Mouse (Mus musculus): ENCODE measurements around the gene 1700029J07Rik. TPM values are rescaled to one million over a fixed set of nuclear protein-coding genes. Genes with fewer than 3 reads are reported as not detected.

1700029J07Rik gene
- polyA plus RNA-seq, 1 experiment from 2014 or later, result 6.1 TPM

DNA sequence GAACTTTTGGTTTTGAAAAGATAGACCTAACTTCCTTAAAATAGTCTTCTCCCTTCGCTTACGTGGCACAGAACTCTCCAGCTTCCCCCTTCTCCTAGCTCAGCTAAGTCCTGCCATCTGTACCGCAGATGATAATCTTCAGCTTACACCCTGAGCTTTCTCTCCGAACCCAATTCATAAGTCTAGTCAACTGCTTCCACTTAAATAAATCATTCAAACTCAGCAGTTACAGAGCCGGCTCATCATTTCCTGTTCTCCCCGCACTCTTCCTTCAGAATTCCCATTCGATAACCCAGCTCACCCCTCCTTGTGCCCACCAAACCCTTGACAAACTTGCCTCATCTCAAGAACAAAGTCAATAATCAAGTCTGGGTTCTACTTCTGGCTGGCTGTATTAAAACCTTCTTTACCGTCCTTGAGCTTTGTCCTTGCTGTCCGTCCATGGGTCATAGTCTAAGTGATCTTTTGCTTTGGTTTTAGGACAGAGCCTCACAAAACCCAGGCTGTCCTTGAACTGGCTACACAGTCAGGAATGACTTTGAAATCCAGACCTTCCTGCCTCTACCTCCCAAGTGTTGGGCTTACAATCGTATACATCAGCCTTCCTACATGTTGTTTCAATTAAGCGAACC, 901 bp upstream of the 1700029J07Rik start:
- no peaks in the 10 kb centered on the region for H3K27me3 ChIP-seq (ENCODE audit: control insufficient read depth, insufficient read depth, low read depth, low read length)
- H3K4me2 ChIP-seq (ENCODE audit: low read depth, low read length), result peak overlapping the region; percentile 83
- ATAC-seq (ENCODE audit: low read depth), result peak; percentile 17; the same call in 1 of the 2 replicates
- peaks cover 6% of the 10 kb centered on the region for H3K4me1 ChIP-seq (replicated peaks; ENCODE audit: control insufficient read depth, insufficient read depth, low read length)
- H3K36me3 ChIP-seq (ENCODE audit: control insufficient read depth, insufficient read depth, low read length), result peaks cover 12% of the 10 kb centered on the region
- WGBS, result 46% methylated on average over 11 of the region's 11 CpGs
- peak overlapping the region; percentile 88 for H3K4me3 ChIP-seq (ENCODE audit: low read length)
- peak overlapping the region; percentile 77 for H3K9ac ChIP-seq (ENCODE audit: low read length)
- H3K27ac ChIP-seq (ENCODE audit: low read length), result peak overlapping the region; percentile 75
- H3K9me3 ChIP-seq (ENCODE audit: control insufficient read depth, low read length), result peaks cover 4% of the 10 kb centered on the region; the same call in 1 of the 2 replicates

- no peak for ATAC-seq (ENCODE audit: low read depth)
- Histone ChIP-seq H3K27me3 (ENCODE audit: control insufficient read depth, insufficient read depth, low read depth, low read length) (no peaks in the 10 kb centered on the region), H3K4me3 (ENCODE audit: low read length) (peak overlapping the region; percentile 88; the same call in 1 of the 2 replicates), H3K36me3 (ENCODE audit: control insufficient read depth, insufficient read depth, low read length) (peaks cover 10% of the 10 kb centered on the region), H3K4me1 (replicated peaks; ENCODE audit: control insufficient read depth, insufficient read depth, low read length) (peaks cover 6% of the 10 kb centered on the region), H3K9ac (ENCODE audit: low read length) (peak overlapping the region; percentile 77; the same call in 1 of the 2 replicates), H3K9me3 (ENCODE audit: control insufficient read depth, low read length) (peaks cover 7% of the 10 kb centered on the region; the same call in 1 of the 2 replicates), H3K4me2 (ENCODE audit: low read depth, low read length) (peak overlapping the region; percentile 83), H3K27ac (ENCODE audit: low read length) (peak overlapping the region; percentile 79; the same call in 1 of the 2 replicates)
- 71% methylated on average over 8 of the region's 8 CpGs for WGBS
These were observed 1.0 kb downstream of the 1700029J07Rik start for GRCm38 (mm10) chr8:45973988-45974505.

- WGBS, result 93% methylated on average over 12 of the region's 12 CpGs
- Histone ChIP-seq H3K4me3 (ENCODE audit: low read length) (no peak overlapping the region), H3K4me1 (replicated peaks; ENCODE audit: control insufficient read depth, insufficient read depth, low read length) (peaks cover under 1% of the 10 kb centered on the region), H3K9me3 (ENCODE audit: control insufficient read depth, low read length) (peaks cover 7% of the 10 kb centered on the region; the same call in 1 of the 2 replicates), H3K27me3 (ENCODE audit: control insufficient read depth, insufficient read depth, low read depth, low read length) (no peaks in the 10 kb centered on the region), H3K27ac (ENCODE audit: low read length) (no peak overlapping the region), H3K9ac (ENCODE audit: low read length) (no peak overlapping the region), H3K4me2 (ENCODE audit: low read depth, low read length) (no peak overlapping the region), H3K36me3 (ENCODE audit: control insufficient read depth, insufficient read depth, low read length) (peaks cover 3% of the 10 kb centered on the region; the same call in 1 of the 2 replicates)
- no peak for ATAC-seq (ENCODE audit: low read depth)
These were observed 4.2 kb downstream of the 1700029J07Rik start for GRCm38 (mm10) chr8:45970894-45971293.

DNA sequence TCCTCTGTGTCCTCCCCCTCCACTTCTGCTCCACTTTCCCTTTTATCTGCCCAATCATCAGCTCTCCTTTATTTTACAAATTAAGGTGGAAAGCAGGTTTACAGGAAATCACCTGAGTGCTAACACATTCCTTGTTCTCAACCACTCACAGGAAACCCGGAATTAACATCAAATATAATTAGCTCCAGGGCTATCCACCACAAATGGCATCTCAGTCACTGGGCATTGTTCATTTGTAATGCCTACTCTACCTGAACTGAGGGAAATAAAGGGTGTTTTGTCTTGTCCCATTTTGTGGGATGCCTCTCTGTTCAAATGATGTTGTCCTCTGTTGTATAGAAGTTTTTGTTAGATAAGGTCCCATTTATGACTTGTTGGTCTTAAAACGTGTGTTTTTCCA, 24.4 kb downstream of the 1700029J07Rik start:
- Histone ChIP-seq H3K4me3 (ENCODE audit: low read length) (no peak overlapping the region), H3K9me3 (ENCODE audit: control insufficient read depth, low read length) (no peaks in the 10 kb centered on the region), H3K27me3 (ENCODE audit: control insufficient read depth, insufficient read depth, low read depth, low read length) (no peaks in the 10 kb centered on the region), H3K4me1 (replicated peaks; ENCODE audit: control insufficient read depth, insufficient read depth, low read length) (no peaks in the 10 kb centered on the region), H3K27ac (ENCODE audit: low read length) (no peak overlapping the region), H3K36me3 (ENCODE audit: control insufficient read depth, insufficient read depth, low read length) (no peaks in the 10 kb centered on the region), H3K9ac (ENCODE audit: low read length) (no peak overlapping the region), H3K4me2 (ENCODE audit: low read depth, low read length) (no peak overlapping the region)
- no peak for ATAC-seq (ENCODE audit: low read depth)
- WGBS, result 48% methylated on average over 2 of the region's 2 CpGs

DNA sequence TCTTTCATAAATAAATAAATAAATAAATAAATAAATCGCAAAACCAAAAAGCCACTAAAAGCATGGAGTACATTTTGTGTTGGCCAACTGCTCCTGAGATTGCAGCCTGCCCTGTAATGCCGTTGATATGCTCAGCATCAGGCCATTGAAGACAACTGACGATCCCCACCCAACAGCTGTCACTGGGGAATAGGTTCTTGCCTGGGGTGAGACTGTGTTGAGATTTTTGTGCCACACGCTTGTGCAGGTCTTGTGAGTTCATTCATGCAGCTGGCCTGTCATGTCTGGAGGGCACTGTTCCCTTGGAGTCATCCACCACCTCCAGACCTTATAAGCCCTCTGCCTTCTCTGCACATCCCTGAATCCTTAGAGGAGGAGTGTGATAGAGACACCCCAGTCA, 28.8 kb downstream of the 1700029J07Rik start:
- WGBS, result 87% methylated on average over 4 of the region's 4 CpGs
- no peak overlapping the region for H3K4me3 ChIP-seq (ENCODE audit: low read length)
- no peak for ATAC-seq (ENCODE audit: low read depth)
- H3K4me1 ChIP-seq (replicated peaks; ENCODE audit: control insufficient read depth, insufficient read depth, low read length), result no peaks in the 10 kb centered on the region
- no peaks in the 10 kb centered on the region for H3K9me3 ChIP-seq (ENCODE audit: control insufficient read depth, low read length)
- H3K27ac ChIP-seq (ENCODE audit: low read length), result no peak overlapping the region
- no peaks in the 10 kb centered on the region for H3K27me3 ChIP-seq (ENCODE audit: control insufficient read depth, insufficient read depth, low read depth, low read length)
- H3K9ac ChIP-seq (ENCODE audit: low read length), result no peak overlapping the region
- H3K36me3 ChIP-seq (ENCODE audit: control insufficient read depth, insufficient read depth, low read length), result no peaks in the 10 kb centered on the region
- H3K4me2 ChIP-seq (ENCODE audit: low read depth, low read length), result no peak overlapping the region

GRCm38 (mm10) chr8:45936986-45937385, 38.1 kb downstream of the 1700029J07Rik start:
- no peak overlapping the region for H3K4me3 ChIP-seq (ENCODE audit: low read length)
- H3K27ac ChIP-seq (ENCODE audit: low read length), result no peak overlapping the region
- H3K4me1 ChIP-seq (replicated peaks; ENCODE audit: control insufficient read depth, insufficient read depth, low read length), result 0 out of 2 replicates have a peak, but pooled peaks cover 2% of the 10 kb centered on the region
- H3K36me3 ChIP-seq (ENCODE audit: control insufficient read depth, insufficient read depth, low read length), result no peaks in the 10 kb centered on the region
- H3K4me2 ChIP-seq (ENCODE audit: low read depth, low read length), result no peak overlapping the region
- H3K9me3 ChIP-seq (ENCODE audit: control insufficient read depth, low read length), result no peaks in the 10 kb centered on the region
- 77% methylated on average over 9 of the region's 9 CpGs for WGBS
- H3K9ac ChIP-seq (ENCODE audit: low read length), result no peak overlapping the region
- H3K27me3 ChIP-seq (ENCODE audit: control insufficient read depth, insufficient read depth, low read depth, low read length), result no peaks in the 10 kb centered on the region
- no peak for ATAC-seq (ENCODE audit: low read depth)

DNA sequence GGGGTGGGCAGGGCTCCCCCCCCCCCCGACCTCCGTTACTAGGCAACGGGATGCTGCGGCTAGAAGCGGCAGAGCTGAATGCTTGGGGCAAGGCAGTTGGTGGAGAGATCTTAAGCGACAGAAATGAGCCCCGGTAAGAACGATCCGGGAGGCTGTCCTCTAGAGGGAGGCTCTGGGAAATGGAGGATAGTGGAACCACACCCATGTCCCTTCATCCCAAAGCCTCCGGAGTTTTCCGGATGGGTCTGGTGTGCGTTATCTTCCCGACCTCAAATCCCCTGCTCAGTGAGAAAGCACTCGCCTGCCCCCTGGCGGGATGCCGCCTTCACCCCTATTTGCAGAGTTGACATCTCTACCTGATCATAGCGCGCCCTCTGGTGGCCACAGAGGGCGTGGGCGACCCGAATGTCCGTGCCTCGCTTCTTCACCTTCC, 40.5 kb downstream of the 1700029J07Rik start, which contains the start of gene Ccdc110:
Gene Ccdc110 (plus strand): TSS at position 38 of the 433 bp plus-strand sequence.
- 0 out of 2 replicates have a peak, but pooled peaks cover 2% of the 10 kb centered on the region for H3K4me1 ChIP-seq (replicated peaks; ENCODE audit: control insufficient read depth, insufficient read depth, low read length)
- WGBS, result 6% methylated on average over 21 of the region's 23 CpGs
- peak within 1 kb of the TSS; percentile 32 for H3K4me3 ChIP-seq (ENCODE audit: low read length)
- H3K9ac ChIP-seq (ENCODE audit: low read length), result no peak within 1 kb of the TSS
- peak within 1 kb of the TSS; percentile 55 for H3K4me2 ChIP-seq (ENCODE audit: low read depth, low read length)
- no peaks in the 10 kb centered on the region for H3K9me3 ChIP-seq (ENCODE audit: control insufficient read depth, low read length)
- no peaks in the 10 kb centered on the region for H3K36me3 ChIP-seq (ENCODE audit: control insufficient read depth, insufficient read depth, low read length)
- no peaks in the 10 kb centered on the region for H3K27me3 ChIP-seq (ENCODE audit: control insufficient read depth, insufficient read depth, low read depth, low read length)
- no peak within 1 kb of the TSS for H3K27ac ChIP-seq (ENCODE audit: low read length)
- peak; percentile 81 for ATAC-seq (ENCODE audit: low read depth)

DNA sequence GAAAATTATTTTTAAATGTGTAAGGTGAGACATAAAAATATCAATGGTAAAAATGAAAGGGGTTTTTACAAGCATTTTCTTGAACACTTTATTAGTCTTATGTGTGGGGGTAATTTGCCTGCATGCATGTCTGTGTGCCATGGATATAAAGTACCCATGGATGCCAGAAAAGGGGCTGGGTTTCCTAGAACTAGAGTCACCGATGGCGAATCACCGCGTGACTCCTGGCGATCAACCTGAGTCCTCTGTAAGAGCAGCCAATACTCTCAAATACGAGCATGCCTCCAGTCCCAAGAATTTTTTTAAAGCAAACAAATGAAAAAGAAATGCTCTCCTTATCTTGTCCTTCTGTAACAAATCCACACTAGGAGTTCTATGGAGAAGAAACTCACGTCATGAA, 52.9 kb downstream of the 1700029J07Rik start:
- no peak for ATAC-seq (ENCODE audit: low read depth)
- H3K36me3 ChIP-seq (ENCODE audit: control insufficient read depth, insufficient read depth, low read length), result no peaks in the 10 kb centered on the region
- no peak overlapping the region for H3K27ac ChIP-seq (ENCODE audit: low read length)
- no peak overlapping the region for H3K9ac ChIP-seq (ENCODE audit: low read length)
- 86% methylated on average over 7 of the region's 7 CpGs for WGBS
- H3K4me1 ChIP-seq (replicated peaks; ENCODE audit: control insufficient read depth, insufficient read depth, low read length), result peaks cover 1% of the 10 kb centered on the region; the same call in 1 of the 2 replicates
- no peaks in the 10 kb centered on the region for H3K9me3 ChIP-seq (ENCODE audit: control insufficient read depth, low read length)
- no peak overlapping the region for H3K4me2 ChIP-seq (ENCODE audit: low read depth, low read length)
- H3K27me3 ChIP-seq (ENCODE audit: control insufficient read depth, insufficient read depth, low read depth, low read length), result no peaks in the 10 kb centered on the region
- H3K4me3 ChIP-seq (ENCODE audit: low read length), result no peak overlapping the region

- no peaks in the 10 kb centered on the region for H3K27me3 ChIP-seq (ENCODE audit: control insufficient read depth, insufficient read depth, low read depth, low read length)
- H3K4me3 ChIP-seq (ENCODE audit: low read length), result no peak overlapping the region
- WGBS, result 90% methylated on average over 7 of the region's 7 CpGs
- no peaks in the 10 kb centered on the region for H3K9me3 ChIP-seq (ENCODE audit: control insufficient read depth, low read length)
- H3K36me3 ChIP-seq (ENCODE audit: control insufficient read depth, insufficient read depth, low read length), result no peaks in the 10 kb centered on the region
- no peak overlapping the region for H3K9ac ChIP-seq (ENCODE audit: low read length)
- H3K4me1 ChIP-seq (replicated peaks; ENCODE audit: control insufficient read depth, insufficient read depth, low read length), result peaks cover 4% of the 10 kb centered on the region; the same call in 1 of the 2 replicates
- ATAC-seq (ENCODE audit: low read depth), result no peak
- H3K4me2 ChIP-seq (ENCODE audit: low read depth, low read length), result no peak overlapping the region
- no peak overlapping the region for H3K27ac ChIP-seq (ENCODE audit: low read length)
These were observed 54.7 kb downstream of the 1700029J07Rik start for GRCm38 (mm10) chr8:45920392-45920791.
